Mouse (Mus musculus) small intestine, adult 2 months (tissue): Measurements from ENCODE around the gene Uvrag.

ENCODE experiments used
- CTCF ChIP-seq: fragments of 200-500 bp; IDR thresholded peaks from 2 replicates; pipeline ENCODE4 v1.5.1; 2012; ENCODE audit warnings: low read depth, mild to moderate bottlenecking, control low read depth, inconsistent platforms, low read length, moderate library complexity, mixed read lengths; ENCODE audit not compliant: insufficient replicate concordance, insufficient read length; ENCODE audit errors: extremely low read depth
- POLR2A ChIP-seq: fragments of 200-500 bp; IDR thresholded peaks from 2 replicates; pipeline ENCODE4 v1.6.1; 2012; ENCODE audit warnings: low read depth, mild to moderate bottlenecking, control low read depth, inconsistent platforms, low read length, moderate library complexity

DNA sequence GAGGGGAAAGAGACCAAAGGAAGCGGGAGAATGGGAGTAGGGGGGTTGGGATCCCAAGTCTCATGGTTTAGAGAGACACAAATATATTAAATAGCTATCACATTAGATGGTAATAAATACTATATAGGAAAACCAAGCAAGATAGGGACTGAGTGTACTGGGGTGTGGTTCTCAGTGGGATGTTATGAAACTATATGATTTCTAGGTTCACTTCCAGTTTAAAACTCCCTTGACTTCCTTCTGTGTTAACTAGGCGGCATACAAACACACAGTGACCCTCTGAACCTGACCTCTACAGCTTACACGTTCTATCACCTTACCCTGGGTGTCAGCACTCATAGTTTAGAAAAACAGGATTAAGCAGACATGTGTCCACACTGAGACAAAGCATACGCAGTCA, 126.3 kb downstream of the Uvrag start:
- TF ChIP-seq CTCF (no peak), POLR2A (no peak)
